Mouse (Mus musculus) frontal cortex, postnatal 10 days (tissue): Measurements from ENCODE around the gene Nfkbia.
A peak's percentile ranks its signal among the peaks of the same experiment; 100 is the strongest.

Experiments
- DNase-seq, 2 experiments: peaks; one replicate each; pipeline ENCODE4 v3.0.0; 2022; ENCODE audit warnings: low spot score in 2 of 2, mixed read lengths in 1 of 2

Gene Nfkbia

DNA sequence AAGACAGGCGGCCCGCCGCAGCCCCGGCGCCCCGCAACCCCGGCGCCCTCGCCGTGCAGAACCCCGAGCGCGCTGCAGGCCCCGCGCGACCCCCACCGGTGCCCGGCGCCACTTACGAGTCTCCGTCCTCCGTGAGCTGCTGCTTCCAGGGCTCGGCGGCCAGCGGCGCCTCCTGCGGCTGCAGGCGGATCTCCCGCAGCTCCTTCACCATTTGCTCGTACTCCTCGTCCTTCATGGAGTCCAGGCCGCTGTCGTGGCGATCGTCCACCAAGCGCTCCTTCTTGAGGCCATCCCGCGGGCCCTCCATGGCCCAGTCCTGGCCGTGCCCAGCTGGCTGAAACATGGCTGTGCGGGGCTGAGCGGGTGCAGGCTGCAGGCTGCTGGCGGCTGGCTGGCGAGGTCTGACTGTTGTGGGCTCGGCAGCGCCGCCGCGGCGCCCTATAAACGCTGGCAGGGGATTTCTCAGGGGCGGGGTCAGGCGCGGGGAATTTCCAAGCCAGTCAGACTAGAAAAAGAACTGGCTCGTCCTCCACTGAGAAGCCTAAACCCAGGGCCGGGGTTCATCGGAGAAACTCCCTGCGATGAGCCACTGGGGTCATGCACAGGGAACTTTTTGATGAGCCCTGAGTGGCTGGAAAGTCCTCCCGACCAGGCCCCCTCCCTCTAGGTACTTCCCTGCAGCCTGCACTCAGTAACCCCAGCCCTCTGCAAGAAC, at the start of gene Nfkbia:
Gene Nfkbia (minus strand): TSS at position 464 of the 715 bp plus-strand sequence.
- peak; percentile 82 to 88 for DNase-seq

DNA sequence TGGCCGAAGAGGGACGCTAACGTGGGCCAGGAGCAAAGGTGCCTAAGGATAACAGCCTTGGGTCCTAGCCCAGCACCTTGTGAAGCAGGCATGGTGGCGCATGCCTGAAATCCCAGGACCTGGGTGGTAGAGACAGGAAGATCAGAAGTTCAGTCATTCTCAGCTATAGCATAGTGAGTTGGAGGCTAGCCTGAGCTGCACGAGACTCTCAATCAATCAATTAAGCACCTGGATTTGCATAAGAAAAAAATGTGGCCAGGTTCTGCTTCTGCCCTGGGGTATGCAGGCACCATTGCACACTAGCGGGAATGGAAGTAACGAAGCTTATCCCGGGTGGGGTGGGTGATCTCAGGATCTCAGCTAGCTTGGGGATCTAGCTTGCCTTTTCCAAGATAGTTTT, 46.7 kb upstream of the Nfkbia start:
- DNase-seq = no peak

DNA sequence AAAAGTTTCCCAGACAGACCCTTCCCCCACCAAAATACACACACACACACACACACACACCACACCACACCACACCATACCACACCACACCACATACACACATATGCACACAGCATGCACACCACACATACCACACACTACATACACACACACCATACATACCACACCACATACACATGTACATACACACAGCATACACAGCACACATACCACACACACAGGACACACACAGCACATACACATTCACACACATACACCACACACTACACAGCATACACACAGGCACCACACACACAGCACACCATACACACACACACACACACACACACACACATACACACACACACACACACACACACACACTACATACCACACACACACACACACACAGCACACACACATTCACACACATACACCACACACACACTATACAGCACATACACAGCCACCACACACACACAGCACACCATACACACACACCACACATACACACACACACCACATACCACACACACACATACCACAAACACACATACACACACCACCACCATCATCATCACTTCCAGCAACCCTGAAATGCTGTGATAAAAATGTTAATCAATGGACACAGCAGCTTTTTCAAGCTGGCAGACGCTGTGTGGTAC, 46.0 kb upstream of the Nfkbia start:
- DNase-seq = no peak

DNA sequence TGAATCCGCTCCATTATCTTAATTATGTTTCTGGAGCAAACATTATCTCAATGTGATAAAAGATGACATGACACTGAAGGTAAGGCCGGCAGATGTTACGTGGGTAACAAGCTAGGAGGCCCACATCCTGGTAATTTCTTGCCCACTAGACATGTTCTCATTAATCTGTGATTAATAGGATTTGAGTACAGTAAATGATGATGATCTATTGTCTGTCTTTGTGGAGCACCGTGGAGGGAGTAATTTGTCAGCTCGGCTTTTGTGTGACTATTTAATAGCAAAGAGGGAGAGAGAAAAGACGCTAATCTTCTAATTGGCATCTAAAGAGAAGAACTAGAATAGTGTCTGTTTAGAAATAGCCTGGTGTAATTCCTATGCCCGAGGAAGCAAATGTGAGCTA, 45.3 kb upstream of the Nfkbia start:
- DNase-seq = no peak

DNA sequence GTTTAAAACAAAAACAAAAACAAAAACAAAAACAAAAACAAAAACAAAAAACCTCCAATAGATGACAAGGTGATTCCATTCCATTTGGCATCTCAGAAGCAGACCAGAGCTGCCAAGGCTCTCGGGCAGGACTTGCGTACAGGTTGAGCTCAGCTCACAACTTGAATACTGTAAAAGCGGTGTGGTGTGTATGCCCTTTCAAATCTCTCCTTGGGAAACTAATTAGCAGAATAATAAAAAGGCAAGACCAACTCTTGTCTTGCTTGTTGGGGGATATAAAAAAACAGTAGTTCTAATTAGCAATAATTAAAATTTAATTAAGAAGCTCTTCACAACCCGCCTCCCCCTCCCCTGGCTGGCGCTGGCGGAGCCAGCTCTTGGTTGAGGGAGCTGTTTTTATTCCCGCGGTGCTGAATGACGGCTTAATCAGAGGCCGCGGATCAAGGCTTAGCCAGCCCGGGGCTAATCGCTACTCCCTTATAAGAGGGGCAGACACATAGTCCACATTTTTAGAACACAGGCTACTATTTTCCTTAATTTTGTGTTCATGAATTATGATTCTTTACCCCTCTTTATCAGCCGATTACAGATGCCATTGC, 44.2 kb upstream of the Nfkbia start:
- DNase-seq = no peak

DNA sequence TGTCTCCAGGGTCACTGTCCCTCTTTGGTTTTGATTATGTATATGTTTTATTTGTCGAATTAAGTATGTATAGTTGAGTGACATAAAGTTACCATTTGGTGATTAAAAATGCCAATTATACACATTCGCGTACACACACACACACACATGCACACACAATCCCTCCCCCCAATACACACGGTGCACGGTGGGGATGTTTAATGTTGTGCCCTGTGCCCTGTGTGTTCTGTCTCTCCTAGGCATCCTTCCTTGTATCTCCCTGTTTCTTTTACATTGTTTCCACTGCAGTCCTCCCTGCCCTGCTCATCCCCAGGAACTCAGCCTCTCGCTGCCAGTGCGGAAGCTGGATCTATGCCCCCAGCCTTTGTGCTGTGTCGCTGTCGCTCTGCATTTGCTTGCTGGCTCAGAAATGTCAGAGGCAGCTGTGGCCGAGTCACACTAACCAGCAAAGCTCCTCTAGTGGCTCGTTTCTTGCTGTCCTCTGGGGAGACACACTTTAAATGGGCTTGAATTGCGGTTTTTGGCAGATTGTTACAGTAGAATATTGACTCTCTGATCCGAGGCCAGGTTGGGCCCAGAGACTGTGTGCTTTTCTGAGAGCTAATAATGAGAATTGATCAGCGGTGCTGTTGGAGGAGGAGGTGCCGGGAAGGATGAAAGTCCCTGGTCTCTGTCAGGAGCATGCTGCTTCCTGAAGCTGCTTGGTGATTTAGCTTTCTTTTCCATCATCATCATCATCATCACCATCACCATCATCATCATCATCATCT, 34.7 kb upstream of the Nfkbia start:
- no peak for DNase-seq

DNA sequence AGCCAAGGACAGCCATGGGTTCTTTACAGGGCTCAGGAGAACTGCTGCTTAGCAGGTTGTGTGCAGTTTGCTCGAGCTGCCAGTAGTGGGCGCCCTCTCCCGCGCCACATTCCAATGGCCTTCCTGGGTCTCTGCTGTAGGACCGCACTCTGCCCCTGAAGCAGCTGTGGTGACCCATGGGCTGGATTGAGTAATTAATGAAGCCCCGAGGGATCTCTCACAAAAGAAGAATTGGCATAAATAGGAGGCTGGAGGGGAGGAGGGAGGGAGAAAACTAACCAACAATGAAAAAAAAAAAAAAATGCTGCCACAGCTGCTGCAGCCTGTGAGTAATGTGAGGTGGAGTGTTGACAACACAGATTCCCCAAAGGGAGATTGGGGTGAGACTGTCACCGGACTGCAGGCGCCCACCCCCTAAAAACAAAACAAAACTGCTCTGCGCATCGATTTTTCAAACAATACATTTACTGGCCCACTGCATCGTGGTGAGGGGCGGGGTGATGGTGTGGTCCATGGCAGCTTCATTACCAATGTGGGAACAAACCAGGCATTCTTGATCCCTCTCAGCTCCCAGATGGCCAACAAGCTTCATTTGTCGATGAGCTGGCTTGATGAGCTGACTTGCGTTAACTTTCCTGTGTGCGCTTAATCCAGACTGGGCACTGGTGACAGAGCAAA, 25.8 kb upstream of the Nfkbia start:
- DNase-seq = peak in 1 of 2 experiments; percentile 45

DNA sequence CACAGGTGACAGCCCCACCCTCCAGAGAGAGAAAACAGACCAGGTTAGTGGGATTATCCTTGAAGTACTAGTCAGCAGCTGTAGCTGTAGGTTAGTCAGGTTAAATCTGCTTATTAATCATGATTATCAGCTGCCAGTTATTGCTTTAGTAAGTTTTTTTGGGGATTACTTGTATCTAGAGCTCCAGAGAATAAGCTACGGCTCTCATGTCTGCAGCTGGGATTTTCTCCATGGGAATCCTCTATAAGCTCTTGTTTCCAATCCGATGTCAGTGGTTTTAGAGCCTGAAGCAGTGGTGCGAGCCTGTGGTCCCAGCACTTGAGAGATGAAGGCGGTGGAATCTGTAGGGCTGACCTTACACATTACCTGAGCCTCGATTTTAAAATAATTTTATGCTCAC, 16.4 kb upstream of the Nfkbia start:
- no peak for DNase-seq

DNA sequence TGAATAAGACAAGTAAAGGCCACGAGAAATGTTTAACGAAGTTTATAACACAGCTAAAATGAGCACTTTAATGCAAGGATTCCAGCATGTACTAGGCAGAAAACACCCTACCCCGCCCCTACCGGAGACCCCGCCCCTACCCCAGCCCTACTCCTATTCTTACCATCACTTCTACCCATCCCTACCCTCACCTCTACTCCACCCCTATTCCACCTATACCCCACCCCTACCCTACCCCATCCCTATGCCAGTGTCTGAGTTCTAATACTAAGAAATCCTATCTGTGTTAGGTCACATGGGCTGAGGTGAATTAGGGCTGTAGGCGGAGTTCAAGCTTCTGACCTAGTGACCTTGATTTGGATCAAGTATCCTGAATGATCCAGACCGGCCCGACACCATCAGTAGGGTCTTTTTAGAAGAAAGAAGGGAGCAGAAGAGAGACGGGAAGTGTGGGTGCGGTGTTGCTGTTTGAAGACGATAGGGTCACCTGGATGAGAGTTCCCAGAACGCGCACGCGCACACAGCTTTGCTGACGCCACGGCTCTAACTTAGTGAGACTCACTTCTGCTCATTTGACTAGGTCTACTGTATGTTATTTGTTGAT, 15.0 kb upstream of the Nfkbia start:
- DNase-seq = no peak

DNA sequence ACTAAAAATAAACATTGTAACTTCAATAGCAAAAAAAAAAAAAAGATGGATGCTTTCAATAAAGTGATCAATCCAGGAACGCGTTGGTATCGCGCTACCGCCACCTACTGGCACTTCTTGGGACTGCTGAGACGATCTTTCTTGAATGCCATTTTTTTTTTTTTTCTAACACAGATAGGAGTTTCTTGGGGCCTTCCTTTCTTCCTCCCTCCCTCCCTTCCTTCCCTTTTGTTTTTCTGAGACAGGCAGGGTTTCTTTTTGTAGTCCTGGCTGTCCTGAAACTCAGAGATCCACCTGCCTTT, 13.5 kb upstream of the Nfkbia start:
- DNase-seq = no peak

DNA sequence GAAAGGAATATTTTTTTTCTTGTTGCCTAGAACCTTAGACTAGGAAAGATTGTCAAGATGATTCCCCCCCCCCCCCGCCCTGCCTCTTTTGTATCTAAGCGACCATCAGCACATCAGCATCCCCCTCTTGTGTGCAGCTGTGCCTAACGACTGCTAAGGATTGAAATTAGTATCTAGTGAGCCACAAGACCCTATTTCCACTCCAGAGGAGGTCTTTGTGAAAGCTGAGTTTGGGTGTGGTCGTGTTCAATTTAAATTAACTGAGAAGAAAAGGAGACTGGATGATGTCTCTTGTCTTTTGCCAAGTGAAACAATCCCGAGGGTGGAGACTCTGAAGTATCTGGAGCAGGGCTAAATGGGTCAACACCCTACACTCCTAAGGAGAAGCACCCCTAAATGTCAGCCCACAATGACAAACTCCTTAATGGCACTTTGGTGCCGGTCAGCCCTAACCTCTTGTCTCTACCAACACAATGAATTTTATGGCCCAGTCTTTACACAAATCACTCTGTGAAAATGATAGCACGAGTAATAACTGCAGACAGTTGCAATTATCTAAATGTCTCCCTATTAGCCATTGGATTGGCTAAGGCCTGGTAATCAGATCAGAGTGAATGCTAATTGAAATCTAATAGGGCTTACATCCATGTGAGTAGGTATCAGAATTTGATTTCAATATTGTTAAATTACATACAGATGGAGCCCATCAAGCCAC, 13.0 kb upstream of the Nfkbia start:
- DNase-seq = no peak

DNA sequence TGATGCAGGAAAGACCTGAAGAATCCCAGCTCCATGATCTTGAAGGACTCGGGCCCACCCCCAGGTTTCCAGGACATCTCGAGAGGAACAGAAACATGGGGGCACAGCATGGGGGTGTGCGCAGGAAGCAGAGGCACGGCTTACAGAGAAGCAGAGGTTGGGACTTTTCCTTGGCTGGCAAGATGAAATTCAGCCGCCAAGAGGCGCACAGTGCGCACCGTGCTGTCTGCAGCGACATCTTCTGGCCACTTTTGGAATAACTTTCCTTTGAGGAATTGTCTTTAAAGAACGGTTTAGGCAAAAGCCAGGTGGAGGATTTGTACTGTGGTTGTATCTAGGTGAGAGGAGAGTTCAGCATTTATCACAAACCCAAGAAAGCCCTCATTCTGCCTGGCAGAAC, 6.6 kb upstream of the Nfkbia start:
- DNase-seq = peak; percentile 36 to 75

DNA sequence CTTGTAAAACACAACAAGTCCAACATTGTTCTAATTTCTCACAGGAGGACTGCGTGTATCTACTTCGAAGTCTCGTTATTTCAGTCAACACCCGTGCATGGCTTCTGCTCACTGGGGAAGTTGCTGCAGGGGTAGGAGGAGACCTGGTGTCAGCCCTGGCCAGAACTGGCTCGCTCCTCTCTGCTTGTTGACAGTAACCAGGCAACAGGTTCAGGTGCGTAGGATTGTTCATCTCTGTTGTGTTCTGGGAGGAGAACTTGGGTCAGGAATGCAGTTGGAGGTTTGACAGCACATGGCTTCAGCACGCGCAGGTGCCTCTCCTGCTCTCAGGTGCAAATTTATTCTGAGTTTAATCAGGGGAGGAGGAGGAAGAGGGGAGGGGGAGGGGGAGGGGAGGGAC, 5.3 kb upstream of the Nfkbia start:
- DNase-seq = no peak

DNA sequence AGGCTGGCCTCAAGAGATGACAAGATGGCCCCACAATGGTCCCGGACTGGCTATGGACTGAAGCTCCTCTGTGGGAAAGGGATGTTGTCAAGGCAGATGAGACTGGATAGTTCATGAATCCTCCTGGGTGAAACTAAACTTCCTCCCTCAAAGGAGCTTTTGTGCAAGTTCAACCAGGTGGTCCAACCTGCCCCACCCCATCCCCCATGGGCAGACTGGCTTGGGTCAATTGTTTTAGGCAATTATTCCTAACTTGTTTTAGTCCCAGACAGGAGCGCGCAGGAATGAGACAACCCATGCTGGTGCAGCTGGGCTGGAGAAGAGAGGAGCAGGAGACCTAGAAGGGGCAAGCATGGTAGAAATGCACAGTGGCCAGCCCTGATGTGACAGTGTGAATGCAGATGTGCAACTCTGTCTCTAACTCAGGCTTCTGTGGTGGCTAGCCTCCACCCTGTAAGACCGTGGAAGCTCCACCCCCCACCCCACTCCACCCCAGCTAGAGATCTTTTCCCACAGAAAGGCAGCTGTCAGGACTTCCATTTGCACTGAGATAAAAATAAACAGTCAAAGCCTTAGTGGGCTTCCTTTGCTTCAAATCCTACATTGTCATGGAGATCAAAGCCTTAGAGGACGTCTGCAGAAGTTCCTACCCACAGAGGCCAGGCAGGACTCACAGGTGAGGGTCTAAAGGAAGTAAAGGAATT, 3.6 kb upstream of the Nfkbia start:
- no peak for DNase-seq

DNA sequence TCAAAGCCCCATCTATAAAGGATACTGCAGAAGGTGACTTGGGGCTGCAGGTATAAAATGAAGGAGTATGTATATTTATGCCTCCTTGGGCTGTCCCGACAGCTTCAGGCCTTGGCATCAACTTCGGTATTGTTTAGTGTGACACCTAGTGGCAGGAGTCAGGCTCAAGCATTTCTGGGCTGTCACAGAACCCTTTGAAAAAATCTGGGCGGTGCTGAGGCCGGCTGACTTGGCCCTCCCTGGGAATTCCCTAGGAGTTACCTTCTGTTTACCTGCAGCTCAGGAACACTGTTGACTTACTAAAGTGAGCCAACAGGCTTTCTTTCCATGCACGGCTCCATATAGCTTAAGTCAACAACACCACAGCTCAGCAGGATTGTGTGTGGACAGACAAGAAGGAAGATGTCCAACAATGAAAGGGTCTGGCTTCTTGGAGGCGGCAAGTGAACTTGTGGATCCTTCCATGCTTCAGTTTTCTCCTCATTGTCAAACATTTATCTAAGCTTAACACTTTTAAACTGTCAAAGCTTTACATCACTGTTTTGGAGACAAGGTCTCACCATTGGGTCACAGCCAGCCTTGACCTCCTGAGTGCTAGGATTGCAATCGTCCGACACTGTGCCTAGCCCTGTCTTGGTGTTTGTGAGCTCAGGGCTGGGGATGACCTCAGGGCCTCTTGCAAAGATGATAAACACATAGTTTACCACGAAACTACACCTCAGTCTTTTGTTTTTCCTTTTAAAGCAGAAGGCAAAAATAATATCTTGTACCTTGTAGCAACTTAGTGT, 2.9 kb upstream of the Nfkbia start:
- peak in 1 of 2 experiments; percentile 51 for DNase-seq

DNA sequence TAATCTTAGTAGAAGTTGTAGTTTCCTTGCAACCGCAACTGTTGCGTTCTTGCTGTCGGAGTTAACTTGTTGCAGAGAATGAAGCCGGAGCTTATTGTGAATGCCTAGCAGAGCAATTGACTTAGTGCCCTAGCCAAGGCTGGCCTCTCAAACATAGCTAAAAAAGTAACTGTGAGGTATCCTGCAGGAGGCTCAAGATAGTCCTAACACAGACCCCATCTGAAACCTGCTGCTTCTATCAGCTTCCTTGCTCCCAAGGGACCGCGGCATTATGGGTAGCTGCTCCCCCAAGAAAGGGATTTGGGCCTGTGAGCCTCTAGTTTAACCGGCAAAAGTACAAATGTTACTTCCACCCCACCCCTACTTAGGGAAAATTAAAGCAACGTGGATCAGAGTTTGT, 934 bp upstream of the Nfkbia start:
- no peak for DNase-seq

DNA sequence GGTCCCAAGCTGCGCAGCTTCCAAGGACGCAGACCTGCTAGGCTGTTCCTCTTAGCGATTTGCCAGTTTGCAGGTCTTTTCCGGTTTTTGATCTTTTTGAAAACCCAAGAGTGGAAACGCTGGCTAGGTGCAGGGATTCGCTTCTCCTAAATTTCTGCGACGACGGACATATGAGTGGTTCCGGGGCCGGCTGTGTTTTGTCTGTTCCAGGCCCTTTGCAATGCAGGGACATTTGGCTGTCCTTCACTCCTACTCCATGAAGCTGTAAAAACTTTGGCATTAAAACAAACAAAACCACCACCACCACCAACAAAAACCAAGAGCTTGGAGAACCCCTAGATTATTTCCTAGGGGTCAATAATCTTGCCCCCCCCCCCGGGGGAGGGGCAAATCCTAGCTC, 494 bp upstream of the Nfkbia start:
- DNase-seq = no peak

DNA sequence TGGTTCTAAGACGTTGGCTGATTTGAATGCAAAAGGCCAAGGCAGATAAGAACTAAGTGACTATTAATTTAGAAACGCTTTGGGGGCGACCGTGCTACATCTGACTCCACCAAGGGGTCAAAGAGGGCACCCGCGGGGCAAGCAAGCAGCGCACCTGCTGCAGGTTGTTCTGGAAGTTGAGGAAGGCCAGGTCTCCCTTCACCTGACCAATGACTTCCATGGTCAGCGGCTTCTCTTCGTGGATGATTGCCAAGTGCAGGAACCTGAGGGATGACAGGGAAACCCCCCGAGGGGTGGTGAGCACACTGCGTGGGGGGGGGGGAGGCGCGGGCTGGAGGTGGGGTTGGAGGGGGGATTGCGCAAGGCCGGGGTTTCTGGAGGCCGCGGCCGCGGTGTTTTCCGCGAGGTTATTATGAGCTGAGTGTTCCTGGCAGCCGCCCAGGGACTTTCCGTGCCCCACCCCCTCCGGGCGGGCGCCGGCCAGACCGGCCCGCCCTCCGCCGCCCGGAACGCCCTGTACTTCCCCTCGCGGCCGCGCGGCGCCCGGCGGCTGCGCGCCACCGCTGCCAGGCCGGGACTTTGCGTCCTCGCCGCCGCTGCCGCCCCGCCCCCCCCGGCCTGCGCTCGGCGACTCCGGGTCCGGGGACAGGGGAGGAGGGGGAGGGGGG, 797 bp downstream of the Nfkbia start:
- DNase-seq = peak; percentile 82 to 87
